Mouse (Mus musculus) lung, adult 2 months (tissue): Measurements from ENCODE around the gene 2610528A11Rik.

Source experiments
- CTCF ChIP-seq: fragments of 200-500 bp; IDR thresholded peaks from 2 replicates; pipeline ENCODE4 v1.5.1; 2011; ENCODE audit warnings: mild to moderate bottlenecking, low read length, control low read depth; ENCODE audit not compliant: insufficient read depth
- POLR2A ChIP-seq: fragments of 200-500 bp; IDR thresholded peaks from 2 replicates; pipeline ENCODE4 v1.6.1; 2011; ENCODE audit warnings: low read depth, mild to moderate bottlenecking, control low read depth, low read length, borderline replicate concordance; ENCODE audit errors: extremely low read depth

DNA sequence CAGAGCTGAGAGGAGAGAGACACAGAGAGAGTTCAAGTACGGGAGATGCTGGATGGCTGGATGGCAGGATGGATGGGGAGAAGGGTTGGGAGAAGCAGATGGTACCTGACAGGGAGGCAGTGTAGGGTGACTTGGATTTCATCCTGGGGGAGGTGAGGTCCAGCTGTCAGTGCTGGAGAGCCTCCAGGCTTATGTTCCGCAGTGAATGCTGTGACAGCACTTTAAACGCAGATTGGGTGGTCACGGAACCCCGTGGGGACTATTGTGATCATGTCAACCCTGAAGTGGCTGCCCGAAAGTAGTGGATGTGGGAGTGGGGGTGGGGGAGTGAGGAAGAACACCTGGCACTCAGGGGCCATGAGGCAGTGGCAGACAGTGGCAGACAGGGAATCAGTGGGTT lies 19.4 kb downstream of the 2610528A11Rik start:
- TF ChIP-seq POLR2A = no peak
- no peak for TF ChIP-seq CTCF
